Mouse (Mus musculus): Measurements from ENCODE around the gene Myh6. TPM values are rescaled to one million over a fixed set of nuclear protein-coding genes. Genes with fewer than 3 reads are reported as not detected.
A peak's percentile ranks its signal among the peaks of the same experiment; 100 is the strongest.
"Not testable (repeated sequence)": the region's sequence is repeated elsewhere in the genome, so short reads cannot be mapped to it uniquely, and the experiment has no call there.

Gene Myh6
- polyA plus RNA-seq, 1 experiment from 2014 or later, result 1.6 TPM

GRCm38 (mm10) chr14:54965044-54965443, 1.7 kb downstream of the Myh6 start:
- Histone ChIP-seq H3K4me3 (replicated peaks) (no peak overlapping the region), H3K27me3 (no peaks in the 10 kb centered on the region), H3K9me3 (replicated peaks) (no peaks in the 10 kb centered on the region), H3K4me1 (0 out of 2 replicates have a peak, but pooled peaks cover 4% of the 10 kb centered on the region), H3K36me3 (no peaks in the 10 kb centered on the region), H3K27ac (no peak overlapping the region), H3K9ac (no peak overlapping the region), H3K4me2 (no peak overlapping the region)
- no peak for ATAC-seq (replicated peaks; ENCODE audit: low FRiP score)
- 76% methylated on average over 15 of the region's 15 CpGs for WGBS

- H3K36me3 ChIP-seq, result no peaks in the 10 kb centered on the region
- H3K4me1 ChIP-seq, result 0 out of 2 replicates have a peak, but pooled peaks cover 4% of the 10 kb centered on the region
- H3K9ac ChIP-seq, result no peak overlapping the region
- no peak overlapping the region for H3K4me3 ChIP-seq (replicated peaks)
- ATAC-seq (replicated peaks; ENCODE audit: low FRiP score), result no peak
- no peak overlapping the region for H3K4me2 ChIP-seq
- H3K9me3 ChIP-seq (replicated peaks), result no peaks in the 10 kb centered on the region
- 88% methylated on average over 11 of the region's 11 CpGs for WGBS
- H3K27ac ChIP-seq, result no peak overlapping the region
- no peaks in the 10 kb centered on the region for H3K27me3 ChIP-seq
Measured at GRCm38 (mm10) chr14:54963727-54964126, 3.0 kb downstream of the Myh6 start.

GRCm38 (mm10) chr14:54962714-54963113, 4.0 kb downstream of the Myh6 start:
- H3K9me3 ChIP-seq (replicated peaks), result no peaks in the 10 kb centered on the region
- no peaks in the 10 kb centered on the region for H3K27me3 ChIP-seq
- H3K27ac ChIP-seq, result no peak overlapping the region
- no peaks in the 10 kb centered on the region for H3K36me3 ChIP-seq
- no peak overlapping the region for H3K4me3 ChIP-seq (replicated peaks)
- 0 out of 2 replicates have a peak, but pooled peaks cover 3% of the 10 kb centered on the region for H3K4me1 ChIP-seq
- H3K9ac ChIP-seq, result no peak overlapping the region
- H3K4me2 ChIP-seq, result no peak overlapping the region
- 89% methylated on average over 7 of the region's 7 CpGs for WGBS
- no peak for ATAC-seq (replicated peaks; ENCODE audit: low FRiP score)

GRCm38 (mm10) chr14:54961487-54961886, 5.2 kb downstream of the Myh6 start:
- no peak for ATAC-seq (replicated peaks; ENCODE audit: low FRiP score)
- Histone ChIP-seq H3K4me2 (no peak overlapping the region), H3K27ac (no peak overlapping the region), H3K4me3 (replicated peaks) (no peak overlapping the region), H3K9me3 (replicated peaks) (no peaks in the 10 kb centered on the region), H3K27me3 (no peaks in the 10 kb centered on the region), H3K36me3 (no peaks in the 10 kb centered on the region), H3K9ac (no peak overlapping the region), H3K4me1 (no peaks in the 10 kb centered on the region)
- 75% methylated on average over 5 of the region's 5 CpGs for WGBS

- Histone ChIP-seq H3K27me3 (no peaks in the 10 kb centered on the region), H3K27ac (no peak overlapping the region), H3K9me3 (replicated peaks) (no peaks in the 10 kb centered on the region), H3K9ac (no peak overlapping the region), H3K36me3 (no peaks in the 10 kb centered on the region), H3K4me2 (no peak overlapping the region), H3K4me1 (no peaks in the 10 kb centered on the region), H3K4me3 (replicated peaks) (no peak overlapping the region)
- no peak for ATAC-seq (replicated peaks; ENCODE audit: low FRiP score)
- WGBS, result 69% methylated on average over 10 of the region's 10 CpGs
Measured at GRCm38 (mm10) chr14:54960769-54961168, 6.0 kb downstream of the Myh6 start.

GRCm38 (mm10) chr14:54959853-54960613, 6.7 kb downstream of the Myh6 start:
- H3K4me1 ChIP-seq; H3K36me3 ChIP-seq; H3K9ac ChIP-seq; H3K9me3 ChIP-seq (replicated peaks); H3K4me3 ChIP-seq (replicated peaks); H3K27ac ChIP-seq; H3K27me3 ChIP-seq; H3K4me2 ChIP-seq: not testable (repeated sequence)
- 0 out of 2 replicates have a peak, but pooled peaks have one; percentile 29 for ATAC-seq (replicated peaks; ENCODE audit: low FRiP score)
- 89% methylated on average over 12 of the region's 12 CpGs for WGBS

GRCm38 (mm10) chr14:54959197-54959596, 7.5 kb downstream of the Myh6 start:
- no peak for ATAC-seq (replicated peaks; ENCODE audit: low FRiP score)
- Histone ChIP-seq H3K4me3 (replicated peaks) (no peak overlapping the region), H3K9me3 (replicated peaks) (no peaks in the 10 kb centered on the region), H3K9ac (no peak overlapping the region), H3K27me3 (no peaks in the 10 kb centered on the region), H3K4me1 (no peaks in the 10 kb centered on the region), H3K4me2 (no peak overlapping the region), H3K27ac (no peak overlapping the region), H3K36me3 (no peaks in the 10 kb centered on the region)
- 85% methylated on average over 3 of the region's 3 CpGs for WGBS

GRCm38 (mm10) chr14:54958503-54958902, 8.2 kb downstream of the Myh6 start:
- H3K27me3 ChIP-seq, result no peaks in the 10 kb centered on the region
- no peak overlapping the region for H3K9ac ChIP-seq
- no peak for ATAC-seq (replicated peaks; ENCODE audit: low FRiP score)
- no peak overlapping the region for H3K4me2 ChIP-seq
- no peaks in the 10 kb centered on the region for H3K36me3 ChIP-seq
- 72% methylated on average over 4 of the region's 4 CpGs for WGBS
- no peaks in the 10 kb centered on the region for H3K4me1 ChIP-seq
- no peak overlapping the region for H3K4me3 ChIP-seq (replicated peaks)
- no peaks in the 10 kb centered on the region for H3K9me3 ChIP-seq (replicated peaks)
- H3K27ac ChIP-seq, result no peak overlapping the region

- Histone ChIP-seq H3K27ac (no peak overlapping the region), H3K9me3 (replicated peaks) (no peaks in the 10 kb centered on the region), H3K4me3 (replicated peaks) (no peak overlapping the region), H3K27me3 (no peaks in the 10 kb centered on the region), H3K9ac (no peak overlapping the region), H3K4me2 (no peak overlapping the region), H3K36me3 (no peaks in the 10 kb centered on the region), H3K4me1 (no peaks in the 10 kb centered on the region)
- 90% methylated on average over 9 of the region's 9 CpGs for WGBS
- no peak for ATAC-seq (replicated peaks; ENCODE audit: low FRiP score)
Measured at GRCm38 (mm10) chr14:54956533-54956932, 10.2 kb downstream of the Myh6 start.

GRCm38 (mm10) chr14:54955481-54955880, 11.2 kb downstream of the Myh6 start:
- no peaks in the 10 kb centered on the region for H3K36me3 ChIP-seq
- H3K4me1 ChIP-seq, result no peaks in the 10 kb centered on the region
- H3K27me3 ChIP-seq, result no peaks in the 10 kb centered on the region
- no peak for ATAC-seq (replicated peaks; ENCODE audit: low FRiP score)
- 86% methylated on average over 3 of the region's 3 CpGs for WGBS
- H3K4me2 ChIP-seq, result no peak overlapping the region
- no peak overlapping the region for H3K4me3 ChIP-seq (replicated peaks)
- H3K27ac ChIP-seq, result no peak overlapping the region
- H3K9ac ChIP-seq, result no peak overlapping the region
- no peaks in the 10 kb centered on the region for H3K9me3 ChIP-seq (replicated peaks)

GRCm38 (mm10) chr14:54954474-54954873, 12.3 kb downstream of the Myh6 start:
- Histone ChIP-seq H3K9ac (no peak overlapping the region), H3K27ac (no peak overlapping the region), H3K36me3 (no peaks in the 10 kb centered on the region), H3K9me3 (replicated peaks) (no peaks in the 10 kb centered on the region), H3K4me1 (no peaks in the 10 kb centered on the region), H3K4me2 (no peak overlapping the region), H3K4me3 (replicated peaks) (no peak overlapping the region), H3K27me3 (no peaks in the 10 kb centered on the region)
- WGBS, result 73% methylated on average over 3 of the region's 3 CpGs
- no peak for ATAC-seq (replicated peaks; ENCODE audit: low FRiP score)

- 90% methylated on average over 8 of the region's 8 CpGs for WGBS
- H3K27me3 ChIP-seq, result no peaks in the 10 kb centered on the region
- no peak overlapping the region for H3K4me3 ChIP-seq (replicated peaks)
- H3K4me2 ChIP-seq, result no peak overlapping the region
- no peak overlapping the region for H3K9ac ChIP-seq
- H3K4me1 ChIP-seq, result no peaks in the 10 kb centered on the region
- ATAC-seq (replicated peaks; ENCODE audit: low FRiP score), result no peak
- H3K27ac ChIP-seq, result no peak overlapping the region
- H3K9me3 ChIP-seq (replicated peaks), result no peaks in the 10 kb centered on the region
- no peaks in the 10 kb centered on the region for H3K36me3 ChIP-seq
Measured at GRCm38 (mm10) chr14:54953664-54954206, 13.0 kb downstream of the Myh6 start.
